Mouse (Mus musculus) erythroblast, embryonic 14.5 days (primary cell): ENCODE results near the gene Kdm6b.
A peak's percentile ranks its signal among the peaks of the same experiment; 100 is the strongest.

Source experiments
- GATA1 ChIP-seq: IDR thresholded peaks from 2 replicates; pipeline ENCODE4 v1.6.1; 2012; ENCODE audit warnings: low read length, inconsistent platforms, mixed read lengths
- TAL1 ChIP-seq: IDR thresholded peaks from 3 replicates; pipeline ENCODE4 v1.6.1; 2012; ENCODE audit warnings: low read length, inconsistent platforms, mixed read lengths

- TF ChIP-seq GATA1 (peak; percentile 14; the same call in 1 of the 2 replicates), TAL1 (no peak)
Measured at GRCm38 (mm10) chr11:69426246-69426645, 12.8 kb upstream of the Kdm6b start.
